Mouse (Mus musculus): ENCODE data around the gene Rin2. TPM values are rescaled to one million over a fixed set of nuclear protein-coding genes. Genes with fewer than 3 reads are reported as not detected.

Rin2 gene
- 18.4 and 25.5 TPM in 2 replicates for polyA plus RNA-seq (2015; fragmentation: Nextera tagmentation; extraction: Ambion mirVana)

DNA sequence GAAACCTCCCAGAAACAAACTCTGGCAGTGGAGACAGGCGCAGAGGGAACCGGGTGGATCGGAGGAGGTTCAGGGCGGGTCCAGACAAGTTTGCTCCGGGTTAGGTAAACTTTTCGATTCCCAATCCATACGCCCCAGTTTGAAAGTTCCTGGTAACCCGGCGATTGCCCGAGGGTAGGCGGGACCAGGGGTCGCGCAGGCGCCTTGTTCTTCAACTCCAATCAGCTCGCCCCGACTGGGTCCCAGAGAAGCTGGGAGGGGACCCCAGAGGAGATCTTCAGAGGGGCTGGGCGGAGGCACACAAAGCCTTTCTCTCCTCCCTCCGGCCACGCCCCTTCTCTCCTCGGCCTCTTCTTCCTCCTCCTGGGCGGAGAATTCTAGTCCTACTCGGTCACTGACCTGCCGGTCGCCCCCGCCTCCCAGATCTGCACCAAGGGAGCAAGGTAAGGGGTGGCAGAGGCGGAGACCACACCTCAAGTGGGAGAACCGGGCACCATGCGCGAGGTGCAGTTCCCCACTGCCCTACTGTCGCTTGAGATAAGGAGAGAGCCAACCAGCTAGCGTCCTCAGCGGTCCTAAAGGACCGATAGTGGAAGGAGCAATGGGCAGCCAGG is at the start of gene Rin2:
TSS of gene Rin2 (plus strand) at position 74 of the 614 bp plus-strand sequence.
- Histone ChIP-seq H3K36me3 (no peaks in the 10 kb centered on the region), H3K4me3 (peak within 1 kb of the TSS; percentile 74), H3K4me2 (peak within 1 kb of the TSS; percentile 86), H3K27me3 (no peaks in the 10 kb centered on the region), H3K9me3 (replicated peaks) (no peaks in the 10 kb centered on the region), H3K9ac (peak within 1 kb of the TSS; percentile 71), H3K27ac (peak within 1 kb of the TSS; percentile 82), H3K4me1 (replicated peaks) (peaks cover 20% of the 10 kb centered on the region)
- under 1% methylated on average over 33 of the region's 33 CpGs for WGBS
- peak; percentile 83 for ATAC-seq (replicated peaks; ENCODE audit: insufficient number of reproducible peaks, insufficient read depth, low FRiP score, low read depth)

DNA sequence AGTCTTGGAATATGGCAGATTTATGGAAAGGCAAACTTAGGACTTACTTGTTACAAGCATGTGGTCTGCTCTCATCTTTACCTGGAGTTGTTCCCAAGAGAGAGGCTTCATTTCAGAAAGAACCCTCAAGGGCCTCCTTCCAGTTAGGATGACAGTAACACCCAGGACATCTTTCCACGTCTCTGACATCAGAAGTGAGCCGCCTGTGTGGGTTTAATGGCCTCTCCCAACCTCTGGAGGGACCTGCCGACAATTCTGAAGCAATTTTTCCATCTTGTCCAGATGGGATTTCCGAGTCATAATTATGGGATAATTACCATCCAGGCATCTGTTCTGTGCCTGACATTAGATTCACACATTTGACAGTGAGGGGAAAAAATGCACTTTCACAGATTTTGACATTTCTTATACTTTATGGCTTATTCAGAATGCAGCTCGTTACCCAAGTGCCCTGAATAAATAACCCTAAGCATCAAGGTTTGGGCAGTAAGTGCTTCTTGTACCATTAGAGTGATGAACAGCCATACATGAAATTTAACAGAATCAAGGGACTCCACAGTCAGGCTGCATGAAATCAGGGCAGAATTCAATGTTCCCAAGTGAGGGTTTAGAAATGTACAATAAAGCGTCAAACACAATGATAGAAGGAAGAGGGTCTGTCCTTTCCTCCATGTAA is 43.8 kb upstream of the Rin2 start:
- H3K4me1 ChIP-seq (replicated peaks), result no peaks in the 10 kb centered on the region
- no peak overlapping the region for H3K9ac ChIP-seq
- no peak overlapping the region for H3K4me3 ChIP-seq
- no peaks in the 10 kb centered on the region for H3K27me3 ChIP-seq
- no peaks in the 10 kb centered on the region for H3K9me3 ChIP-seq (replicated peaks)
- H3K27ac ChIP-seq, result no peak overlapping the region
- H3K4me2 ChIP-seq, result no peak overlapping the region
- WGBS, result 75% methylated on average over 6 of the region's 6 CpGs
- no peak for ATAC-seq (replicated peaks; ENCODE audit: insufficient number of reproducible peaks, insufficient read depth, low FRiP score, low read depth)
- H3K36me3 ChIP-seq, result no peaks in the 10 kb centered on the region

DNA sequence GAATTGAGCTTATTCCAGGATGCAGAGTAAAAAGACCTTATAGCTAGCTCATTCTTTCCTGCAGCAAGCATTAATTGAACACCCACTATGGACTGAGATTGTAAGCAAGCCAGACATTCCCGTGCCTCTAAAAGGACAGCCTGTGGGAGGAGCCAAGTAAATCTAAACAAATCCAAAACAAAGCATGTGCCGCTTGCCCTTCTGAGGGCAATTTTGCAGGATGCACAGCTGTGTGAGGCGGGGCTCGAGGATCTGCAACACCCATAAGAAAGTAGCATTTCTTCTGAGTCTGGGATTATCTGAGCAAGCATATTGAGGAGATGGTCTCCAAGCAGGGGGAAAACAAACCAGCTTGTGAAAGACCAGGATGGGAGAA is 43.2 kb upstream of the Rin2 start:
- WGBS, result 63% methylated on average over 4 of the region's 4 CpGs
- ATAC-seq (replicated peaks; ENCODE audit: insufficient number of reproducible peaks, insufficient read depth, low FRiP score, low read depth), result no peak
- H3K27ac ChIP-seq, result no peak overlapping the region

DNA sequence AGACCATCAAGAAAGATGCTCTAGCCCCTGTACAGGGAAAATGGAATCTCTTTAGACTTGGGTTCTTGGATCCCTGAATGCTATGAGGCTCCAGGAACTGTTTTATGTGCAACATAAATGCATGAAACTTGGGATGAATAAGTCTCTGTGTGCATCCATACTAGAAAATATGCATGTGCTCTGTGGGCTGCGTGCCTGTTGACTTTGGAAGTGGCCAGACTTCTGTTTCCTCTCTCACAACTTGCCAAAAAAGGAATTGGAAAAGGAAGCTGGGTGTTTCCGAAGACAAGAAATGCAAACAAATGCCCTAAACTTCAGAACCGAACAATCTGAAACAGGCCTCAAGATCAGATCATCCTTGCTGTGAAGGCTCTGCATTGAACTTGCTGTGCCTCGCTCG is 41.2 kb upstream of the Rin2 start:
- Histone ChIP-seq H3K27ac (peak overlapping the region; percentile 56; the same call in 1 of the 2 replicates), H3K27me3 (no peaks in the 10 kb centered on the region), H3K9me3 (replicated peaks) (no peaks in the 10 kb centered on the region), H3K4me2 (no peak overlapping the region), H3K4me3 (no peak overlapping the region), H3K4me1 (replicated peaks) (no peaks in the 10 kb centered on the region), H3K9ac (no peak overlapping the region), H3K36me3 (no peaks in the 10 kb centered on the region)
- no peak for ATAC-seq (replicated peaks; ENCODE audit: insufficient number of reproducible peaks, insufficient read depth, low FRiP score, low read depth)
- 53% methylated on average over 5 of the region's 5 CpGs for WGBS

More for the DNA sequence above, 43.2 kb upstream of the Rin2 start:
- no peak overlapping the region for H3K4me2 ChIP-seq
- H3K9ac ChIP-seq, result no peak overlapping the region
- H3K36me3 ChIP-seq, result no peaks in the 10 kb centered on the region
- no peak overlapping the region for H3K4me3 ChIP-seq
- H3K4me1 ChIP-seq (replicated peaks), result no peaks in the 10 kb centered on the region
- no peaks in the 10 kb centered on the region for H3K9me3 ChIP-seq (replicated peaks)
- H3K27me3 ChIP-seq, result no peaks in the 10 kb centered on the region

GRCm38 (mm10) chr2:145640255-145640984 is 34.6 kb upstream of the Rin2 start:
- no peaks in the 10 kb centered on the region for H3K36me3 ChIP-seq
- no peak overlapping the region for H3K4me2 ChIP-seq
- no peaks in the 10 kb centered on the region for H3K9me3 ChIP-seq (replicated peaks)
- no peak overlapping the region for H3K4me3 ChIP-seq
- H3K27ac ChIP-seq, result no peak overlapping the region
- ATAC-seq (replicated peaks; ENCODE audit: insufficient number of reproducible peaks, insufficient read depth, low FRiP score, low read depth), result no peak
- no peak overlapping the region for H3K9ac ChIP-seq
- WGBS, result 81% methylated on average over 21 of the region's 21 CpGs
- H3K4me1 ChIP-seq (replicated peaks), result no peaks in the 10 kb centered on the region
- H3K27me3 ChIP-seq, result no peaks in the 10 kb centered on the region

DNA sequence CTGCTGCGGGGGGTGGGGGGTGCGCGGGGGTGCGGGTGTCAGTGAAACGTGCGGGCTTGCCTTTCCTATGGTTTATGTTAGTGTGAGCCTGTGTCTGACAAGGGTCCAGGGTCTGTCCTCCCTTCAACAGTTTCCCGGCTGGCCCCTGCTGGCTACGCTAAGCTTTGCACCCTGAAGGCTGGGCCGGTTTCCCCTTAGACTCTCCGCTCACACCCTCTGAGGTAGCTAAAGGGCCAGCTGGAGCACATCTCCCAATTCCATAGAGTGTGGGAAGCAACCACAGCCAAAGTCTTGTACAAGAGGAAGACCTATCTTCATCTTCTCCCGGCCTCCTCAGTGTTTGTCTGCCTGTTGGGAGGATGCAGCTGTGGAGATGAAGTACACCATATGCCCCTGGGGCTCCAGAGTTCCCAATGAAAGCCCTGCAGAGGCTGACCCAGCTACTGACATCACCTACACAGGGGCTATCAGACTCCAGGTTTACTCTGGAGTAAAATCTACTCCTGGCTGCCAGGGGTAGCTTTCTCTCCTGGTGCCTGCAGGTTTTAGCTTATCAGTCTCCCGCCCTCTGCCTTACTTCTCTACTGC is 19.5 kb upstream of the Rin2 start:
- no peak overlapping the region for H3K4me3 ChIP-seq

GRCm38 (mm10) chr2:145656121-145656520 is 18.9 kb upstream of the Rin2 start:
- Histone ChIP-seq H3K4me1 (replicated peaks) (peaks cover 11% of the 10 kb centered on the region; the same call in 1 of the 2 replicates), H3K36me3 (no peaks in the 10 kb centered on the region), H3K4me2 (no peak overlapping the region), H3K27ac (no peak overlapping the region), H3K27me3 (no peaks in the 10 kb centered on the region), H3K9me3 (replicated peaks) (no peaks in the 10 kb centered on the region), H3K9ac (no peak overlapping the region), H3K4me3 (no peak overlapping the region)
- 64% methylated on average over 3 of the region's 3 CpGs for WGBS
- ATAC-seq (replicated peaks; ENCODE audit: insufficient number of reproducible peaks, insufficient read depth, low FRiP score, low read depth), result no peak

More for the DNA sequence above, 19.5 kb upstream of the Rin2 start:
- WGBS, result 27% methylated on average over 12 of the region's 12 CpGs
- no peak overlapping the region for H3K27ac ChIP-seq
- no peaks in the 10 kb centered on the region for H3K36me3 ChIP-seq
- H3K4me1 ChIP-seq (replicated peaks), result peaks cover 11% of the 10 kb centered on the region; the same call in 1 of the 2 replicates
- no peak overlapping the region for H3K9ac ChIP-seq
- no peaks in the 10 kb centered on the region for H3K27me3 ChIP-seq
- peak; percentile 31; the same call in 1 of the 2 replicates for ATAC-seq (replicated peaks; ENCODE audit: insufficient number of reproducible peaks, insufficient read depth, low FRiP score, low read depth)
- H3K4me2 ChIP-seq, result no peak overlapping the region
- H3K9me3 ChIP-seq (replicated peaks), result no peaks in the 10 kb centered on the region

DNA sequence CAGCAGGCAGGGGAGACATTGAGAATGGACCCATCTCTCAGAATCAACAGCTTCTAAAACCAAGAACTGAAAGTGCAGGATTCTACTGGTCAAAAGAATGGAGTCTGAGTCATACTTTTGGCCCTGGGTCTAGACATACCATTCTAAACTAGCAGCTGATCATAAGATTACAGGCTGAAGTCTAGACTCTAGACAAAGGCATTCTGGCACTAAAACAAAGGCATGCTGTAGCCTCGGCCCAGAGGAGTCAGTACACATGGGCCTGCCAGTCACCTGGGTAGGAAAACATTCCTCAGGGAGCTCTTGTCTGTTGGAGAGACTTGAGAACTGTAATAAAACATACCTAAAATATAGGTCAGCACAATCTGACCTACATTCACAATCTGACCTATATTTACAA is 18.3 kb upstream of the Rin2 start:
- peaks cover 11% of the 10 kb centered on the region; the same call in 1 of the 2 replicates for H3K4me1 ChIP-seq (replicated peaks)
- no peak overlapping the region for H3K4me2 ChIP-seq
- no peak for ATAC-seq (replicated peaks; ENCODE audit: insufficient number of reproducible peaks, insufficient read depth, low FRiP score, low read depth)
- no peak overlapping the region for H3K27ac ChIP-seq
- 15% methylated on average over 1 of the region's 1 CpGs for WGBS
- no peak overlapping the region for H3K9ac ChIP-seq
- no peak overlapping the region for H3K4me3 ChIP-seq
- no peaks in the 10 kb centered on the region for H3K36me3 ChIP-seq
- H3K9me3 ChIP-seq (replicated peaks), result no peaks in the 10 kb centered on the region
- no peaks in the 10 kb centered on the region for H3K27me3 ChIP-seq

DNA sequence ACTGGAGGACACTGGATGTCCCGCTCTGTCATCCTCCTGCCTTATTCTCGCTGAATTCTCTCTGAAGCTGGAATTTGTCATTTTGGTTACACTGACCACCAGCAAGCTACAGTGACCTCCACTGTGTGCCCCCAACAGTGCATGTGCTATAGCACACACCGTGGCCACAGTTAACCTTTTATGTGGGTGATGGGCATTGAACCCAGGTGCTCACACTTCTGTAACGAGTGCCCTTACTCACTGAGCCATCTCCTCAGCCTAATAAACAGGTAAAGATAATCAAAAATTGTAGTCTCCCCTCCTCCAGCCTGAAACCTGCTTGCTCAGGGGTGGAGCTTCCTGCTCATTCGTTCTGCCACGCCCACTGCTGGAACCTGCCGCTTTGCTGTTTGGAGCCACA is 13.8 kb upstream of the Rin2 start:
- Histone ChIP-seq H3K4me1 (replicated peaks) (peaks cover 5% of the 10 kb centered on the region; the same call in 1 of the 2 replicates), H3K27ac (no peak overlapping the region)

GRCm38 (mm10) chr2:145663899-145664298 is 11.1 kb upstream of the Rin2 start:
- Histone ChIP-seq H3K36me3 (no peaks in the 10 kb centered on the region), H3K9me3 (replicated peaks) (no peaks in the 10 kb centered on the region), H3K4me3 (no peak overlapping the region), H3K27me3 (no peaks in the 10 kb centered on the region), H3K4me2 (no peak overlapping the region), H3K9ac (no peak overlapping the region), H3K4me1 (replicated peaks) (peaks cover 7% of the 10 kb centered on the region), H3K27ac (no peak overlapping the region)
- 80% methylated on average over 7 of the region's 7 CpGs for WGBS
- ATAC-seq (replicated peaks; ENCODE audit: insufficient number of reproducible peaks, insufficient read depth, low FRiP score, low read depth), result no peak

More for the DNA sequence above, 13.8 kb upstream of the Rin2 start:
- Histone ChIP-seq H3K27me3 (no peaks in the 10 kb centered on the region), H3K36me3 (no peaks in the 10 kb centered on the region), H3K9ac (no peak overlapping the region), H3K9me3 (replicated peaks) (no peaks in the 10 kb centered on the region), H3K4me3 (no peak overlapping the region), H3K4me2 (no peak overlapping the region)
- 62% methylated on average over 7 of the region's 7 CpGs for WGBS
- ATAC-seq (replicated peaks; ENCODE audit: insufficient number of reproducible peaks, insufficient read depth, low FRiP score, low read depth), result no peak

DNA sequence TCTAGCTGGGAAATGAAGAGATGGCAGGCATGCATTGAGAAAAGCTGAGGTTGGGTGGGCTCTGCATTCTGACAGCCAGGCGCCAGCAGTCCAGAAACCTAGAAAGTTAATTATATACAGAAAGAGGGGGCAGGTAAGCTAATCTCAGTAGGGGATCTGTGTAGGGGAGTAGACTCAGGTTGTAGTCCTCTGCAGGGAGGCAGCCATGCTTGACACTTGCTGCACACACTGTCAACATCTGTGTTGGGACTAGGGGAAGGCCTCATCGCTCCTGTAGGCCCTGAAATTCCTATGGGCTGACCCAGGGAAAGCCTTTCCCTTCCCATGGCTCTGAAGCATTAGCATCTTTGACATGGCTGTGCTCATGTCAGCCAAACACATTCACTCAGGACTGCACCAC is 10.7 kb upstream of the Rin2 start:
- 86% methylated on average over 2 of the region's 2 CpGs for WGBS
- Histone ChIP-seq H3K4me3 (no peak overlapping the region), H3K4me2 (no peak overlapping the region), H3K36me3 (no peaks in the 10 kb centered on the region), H3K9me3 (replicated peaks) (no peaks in the 10 kb centered on the region), H3K9ac (no peak overlapping the region), H3K27ac (no peak overlapping the region), H3K4me1 (replicated peaks) (peaks cover 7% of the 10 kb centered on the region), H3K27me3 (no peaks in the 10 kb centered on the region)
- no peak for ATAC-seq (replicated peaks; ENCODE audit: insufficient number of reproducible peaks, insufficient read depth, low FRiP score, low read depth)

Data from heart, embryonic 15.5 days (tissue).